11 mouse cellular contexts compared by ENCODE assay signal in genomic region chr10:84658088-84658848, GRCm38 (mm10). TPM values are rescaled to one million over a fixed set of nuclear protein-coding genes. Genes with fewer than 3 reads are reported as not detected.
DNase-seq lines count a peak whose midpoint lies in the region; ATAC-seq lines count a peak whose summit lies in the region.
"Had no signal": no experiment of that assay in that cellular context is flagged by ENCODE, and none has a peak within 500 bp of the region (broad histone marks: within the 10 kb centered on the region; RNA-seq: fewer than 3 reads in every experiment).

No protein-coding gene starts in this region.

- H3K36me3 ChIP-seq in hindbrain, embryonic 13.5 days, result peaks cover 21% of the 10 kb centered on the region
- H3K36me3 ChIP-seq in hindbrain, embryonic 11.5 days (ENCODE audit: control insufficient read depth, insufficient read depth, low read length), result no peaks in the 10 kb centered on the region
- H3K36me3 ChIP-seq in forebrain, embryonic 13.5 days (ENCODE audit: poor library complexity, severe bottlenecking), result peaks cover 14% of the 10 kb centered on the region; the same call in 1 of the 2 replicates
- 0 out of 2 replicates have a peak, but pooled peaks cover 9% of the 10 kb centered on the region for H3K36me3 ChIP-seq in midbrain, embryonic 15.5 days (replicated peaks)

- H3K9me3 ChIP-seq in hindbrain, embryonic 13.5 days, result no peaks in the 10 kb centered on the region
- H3K9me3 ChIP-seq in hindbrain, embryonic 11.5 days (ENCODE audit: control insufficient read depth, low read length), result no peaks in the 10 kb centered on the region
- H3K9me3 ChIP-seq in forebrain, embryonic 13.5 days (replicated peaks), result no peaks in the 10 kb centered on the region
- no peaks in the 10 kb centered on the region for H3K9me3 ChIP-seq in midbrain, embryonic 15.5 days
- H3K9me3 ChIP-seq: G1E; intestine, embryonic 15.5 days had no signal

- 49% methylated on average over 18 of the region's 18 CpGs for WGBS in hindbrain, embryonic 13.5 days
- WGBS in hindbrain, embryonic 11.5 days, result 67% methylated on average over 18 of the region's 18 CpGs
- WGBS in forebrain, embryonic 13.5 days, result 4% methylated on average over 18 of the region's 18 CpGs
- WGBS in midbrain, embryonic 15.5 days, result 21% methylated on average over 18 of the region's 18 CpGs

- peak overlapping the region; percentile 77; the same call in 1 of the 2 replicates for H3K27ac ChIP-seq in hindbrain, embryonic 13.5 days
- no peak overlapping the region for H3K27ac ChIP-seq in hindbrain, embryonic 11.5 days (ENCODE audit: low read depth, low read length)
- peak overlapping the region; percentile 63 for H3K27ac ChIP-seq in forebrain, embryonic 13.5 days
- H3K27ac ChIP-seq in midbrain, embryonic 15.5 days, result peak overlapping the region; percentile 27; the same call in 1 of the 2 replicates
- H3K27ac ChIP-seq: intestine, embryonic 15.5 days had no signal

- H3K4me3 ChIP-seq in hindbrain, embryonic 13.5 days, result no peak overlapping the region
- no peak overlapping the region for H3K4me3 ChIP-seq in hindbrain, embryonic 11.5 days (ENCODE audit: low read depth, low read length)
- H3K4me3 ChIP-seq in forebrain, embryonic 13.5 days, result no peak overlapping the region
- no peak overlapping the region for H3K4me3 ChIP-seq in midbrain, embryonic 15.5 days
- H3K4me3 ChIP-seq: intestine, embryonic 15.5 days had no signal

- H3K4me1 ChIP-seq in hindbrain, embryonic 13.5 days (replicated peaks), result peaks cover 23% of the 10 kb centered on the region
- no peaks in the 10 kb centered on the region for H3K4me1 ChIP-seq in hindbrain, embryonic 11.5 days (replicated peaks; ENCODE audit: control insufficient read depth, insufficient read depth, low read length)
- H3K4me1 ChIP-seq in forebrain, embryonic 13.5 days, result peaks cover 31% of the 10 kb centered on the region
- H3K4me1 ChIP-seq in midbrain, embryonic 15.5 days, result peaks cover 15% of the 10 kb centered on the region
- H3K4me1 ChIP-seq: intestine, embryonic 15.5 days had no signal

- ATAC-seq in hindbrain, embryonic 13.5 days (ENCODE audit: low FRiP score), result no peak
- ATAC-seq in hindbrain, embryonic 11.5 days (ENCODE audit: low FRiP score), result no peak
- ATAC-seq in forebrain, embryonic 13.5 days, result peak; percentile 70
- ATAC-seq in midbrain, embryonic 15.5 days (replicated peaks), result no peak
- no peak for ATAC-seq in inflammation-experienced regulatory T-cells, adult 6 months
- ATAC-seq: intestine, embryonic 15.5 days had no signal

- no peak overlapping the region for H3K9ac ChIP-seq in hindbrain, embryonic 13.5 days
- H3K9ac ChIP-seq in hindbrain, embryonic 11.5 days (ENCODE audit: low read depth, low read length), result no peak overlapping the region
- H3K9ac ChIP-seq in forebrain, embryonic 13.5 days, result no peak overlapping the region; the same call in 1 of the 2 replicates
- H3K9ac ChIP-seq in midbrain, embryonic 15.5 days, result no peak overlapping the region
- H3K9ac ChIP-seq: intestine, embryonic 15.5 days had no signal

- no peak for DNase-seq in hindbrain, embryonic 11.5 days (ENCODE audit: low spot score)
- peak; percentile 8 for DNase-seq in Muller cell, postnatal 12 days (ENCODE audit: inconsistent ontology term)
- no peak for DNase-seq in adrenal gland, postnatal 14 days
- DNase-seq in embryo, embryonic 9.5 days (ENCODE audit: extremely low spot score), result no peak
- DNase-seq: lung, postnatal 10 days had no signal

- no peak overlapping the region for H3K4me2 ChIP-seq in hindbrain, embryonic 13.5 days
- H3K4me2 ChIP-seq in hindbrain, embryonic 11.5 days (replicated peaks; ENCODE audit: low read depth, low read length), result no peak overlapping the region
- peak overlapping the region; percentile 35 for H3K4me2 ChIP-seq in forebrain, embryonic 13.5 days
- H3K4me2 ChIP-seq in midbrain, embryonic 15.5 days, result no peak overlapping the region
- H3K4me2 ChIP-seq: intestine, embryonic 15.5 days had no signal

- H3K27me3 ChIP-seq in hindbrain, embryonic 13.5 days, result no peaks in the 10 kb centered on the region
- no peaks in the 10 kb centered on the region for H3K27me3 ChIP-seq in hindbrain, embryonic 11.5 days (ENCODE audit: control insufficient read depth, insufficient read depth, low read length)
- H3K27me3 ChIP-seq in forebrain, embryonic 13.5 days, result peaks cover 3% of the 10 kb centered on the region; the same call in 1 of the 2 replicates
- H3K27me3 ChIP-seq in midbrain, embryonic 15.5 days (replicated peaks), result no peaks in the 10 kb centered on the region
- H3K27me3 ChIP-seq: intestine, embryonic 15.5 days had no signal

RNA-seq across cellular contexts. Expression of gene Polr3b, which starts 36.2 kb away (rescaled TPM):
- polyA plus RNA-seq in hindbrain, embryonic 13.5 days (2015; fragmentation: Nextera tagmentation; extraction: Ambion mirVana), result 15.8 and 18.7 TPM in 2 replicates
- polyA plus RNA-seq in hindbrain, embryonic 11.5 days (2014; fragmentation: Nextera tagmentation; extraction: Ambion mirVana), result 18.2 and 19.5 TPM in 2 replicates
- 13.3 and 13.5 TPM in 2 replicates for polyA plus RNA-seq in forebrain, embryonic 13.5 days (2015; fragmentation: Nextera tagmentation; extraction: Ambion mirVana)
- 13.6 and 17.3 TPM in 2 replicates for polyA plus RNA-seq in midbrain, embryonic 15.5 days (2015; fragmentation: Nextera tagmentation; extraction: Ambion mirVana)
- polyA plus RNA-seq in inflammation-experienced regulatory T-cells, adult 6 months (2017; shearing (Covaris generic)), result 10 to 100 TPM; 14.2 to 16.8 (median 15.2) TPM
- total RNA-seq in adrenal gland, postnatal 14 days (2021), result 26.8 and 31.2 TPM in 2 replicates
